Mouse (Mus musculus) CD4-positive, CD25-positive, alpha-beta regulatory T cell (primary cell): ENCODE data around the gene Iqce. TPM values are rescaled to one million over a fixed set of nuclear protein-coding genes. Genes with fewer than 3 reads are reported as not detected.

Source experiments
- polyA plus RNA-seq: library from polyadenylated mRNA; unstranded; fragments of 100-300 nt; shearing (Covaris generic); gene quantifications from one replicate; pipeline ENCODE4 v1.2.1, GENCODE M21; 2017

The Iqce gene
- 33.0 TPM for polyA plus RNA-seq

DNA sequence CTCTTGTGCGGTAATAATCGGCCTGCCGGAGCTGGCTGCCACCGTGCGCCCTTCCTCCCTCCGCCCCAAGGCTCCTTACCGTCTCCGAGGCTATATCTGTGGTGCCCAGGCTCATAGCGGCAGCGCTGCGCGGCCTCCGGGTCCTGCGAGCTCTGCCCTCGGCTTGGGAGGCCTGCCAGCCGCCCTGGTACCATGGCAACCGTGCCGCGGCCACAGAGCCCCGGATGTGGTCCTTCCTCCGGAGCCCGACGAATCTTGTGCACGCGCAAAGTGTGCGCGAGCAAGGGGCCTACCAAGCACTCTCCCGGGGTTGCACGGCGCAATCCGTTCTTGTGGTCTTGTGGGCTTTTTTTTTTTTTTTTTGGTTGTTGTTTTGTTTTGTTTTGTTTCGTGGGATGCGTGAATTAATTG lies at the start of gene Iqce:
Gene Iqce, minus strand, starts transcription at position 276 of the 411 bp plus-strand sequence.

GRCm38 (mm10) chr5:140723822-140724221 lies 21.6 kb upstream of the Iqce start, which contains the start of gene Amz1:
TSS of gene Amz1 (plus strand) at chr5:140724127.

DNA sequence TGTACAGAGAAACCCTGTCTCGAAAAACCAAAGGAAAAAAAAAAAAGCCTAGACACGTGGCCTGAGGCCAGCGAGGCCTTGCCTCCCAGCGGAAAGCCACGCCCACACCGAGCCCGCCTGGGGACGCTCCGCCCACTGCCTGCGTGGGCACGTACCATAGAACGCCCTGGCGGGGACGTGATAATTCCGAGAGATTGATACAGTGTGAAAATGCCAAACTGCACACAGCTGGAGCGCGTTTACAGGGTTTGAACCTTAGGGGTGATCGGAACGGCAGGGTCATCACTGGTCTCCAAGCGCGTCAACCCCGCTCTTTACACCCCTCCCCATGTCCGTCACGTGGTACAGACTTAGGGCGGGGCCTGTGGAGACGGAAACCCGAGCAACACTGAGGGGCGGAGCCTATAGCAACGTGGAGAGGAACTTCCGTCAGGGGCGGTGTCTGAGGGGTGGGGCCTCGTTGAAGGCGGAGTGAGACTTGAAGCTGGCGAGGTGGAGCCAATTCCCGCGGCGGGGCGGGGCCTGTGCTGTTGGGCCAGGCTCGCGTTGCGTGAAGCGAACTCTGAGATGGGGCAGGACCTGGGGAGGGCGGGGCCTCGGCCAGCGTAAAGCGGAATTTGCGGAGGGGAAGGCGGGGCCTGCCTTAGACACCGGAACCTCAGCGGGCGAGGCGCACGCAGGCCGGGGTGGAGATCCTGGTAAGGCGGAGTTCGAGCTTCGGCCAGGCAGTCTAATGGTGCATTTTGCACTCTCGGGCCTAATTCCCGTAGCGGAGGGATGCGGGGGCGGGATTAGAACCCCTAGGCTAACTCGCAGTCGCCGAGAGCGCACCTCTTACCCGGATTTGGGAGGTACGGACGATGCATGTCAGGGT lies 2.4 kb upstream of the Iqce start, which contains the start of gene Brat1:
Gene Brat1, plus strand, starts transcription at position 634 of the 874 bp plus-strand sequence.

GRCm38 (mm10) chr5:140648519-140649100 lies 53.6 kb downstream of the Iqce start, which contains the start of gene Ttyh3:
TSS of gene Ttyh3 (minus strand) at chr5:140649031.

Other genes with a start within 250 kb of the Iqce start
- 42.8 TPM for gene Chst12, start 196.8 kb downstream of the Iqce start, polyA plus RNA-seq
- gene Grifin, start 137.3 kb downstream of the Iqce start, polyA plus RNA-seq: 4.6 TPM
- gene Lfng, start 95.1 kb downstream of the Iqce start, polyA plus RNA-seq: 335 TPM
- gene Ttyh3, start 53.3 kb downstream of the Iqce start, polyA plus RNA-seq: 29.0 TPM
- 39.1 TPM for gene Brat1, start 2.6 kb upstream of the Iqce start, polyA plus RNA-seq
- gene Amz1, start 21.7 kb upstream of the Iqce start, polyA plus RNA-seq: 0.65 TPM
- gene Gna12, start 128.1 kb upstream of the Iqce start, polyA plus RNA-seq: 35.6 TPM